Mouse (Mus musculus) layer of hippocampus, postnatal 10 days (tissue): ENCODE measurements around the gene Gzmc. TPM values are rescaled to one million over a fixed set of nuclear protein-coding genes. Genes with fewer than 3 reads are reported as not detected.
"Not testable (repeated sequence)": the region's sequence is repeated elsewhere in the genome, so short reads cannot be mapped to it uniquely, and the experiment has no call there.

Experiments
- DNase-seq, 2 experiments: peaks; one replicate each; pipeline ENCODE4 v3.0.0; 2021; ENCODE audit warnings: low spot score in 2 of 2
- long read RNA-seq: library from polyadenylated mRNA; stranded (forward); transcript quantifications from one replicate; pipeline ENCODE4 v2.0.0, GENCODE M21; 2023
- total RNA-seq, 2 experiments: library from RNA; stranded (reverse); gene quantifications; 2 replicates each; pipeline ENCODE4 v1.2.3; 2021

The Gzmc gene
- not detected for total RNA-seq
- long read RNA-seq = 0 reads

GRCm38 (mm10) chr14:56234556-56234955 is at the start of gene Gzmc:
Gene Gzmc, minus strand, starts transcription at chr14:56234656.
- no peak for DNase-seq

GRCm38 (mm10) chr14:56283816-56284215 is 49.4 kb upstream of the Gzmc start:
- DNase-seq = no peak

GRCm38 (mm10) chr14:56281090-56281489 is 46.6 kb upstream of the Gzmc start:
- no peak for DNase-seq

- DNase-seq = not testable (repeated sequence)
These were observed 44.2 kb upstream of the Gzmc start for GRCm38 (mm10) chr14:56278691-56279090.

- DNase-seq = not testable (repeated sequence)
These were observed 41.6 kb upstream of the Gzmc start for GRCm38 (mm10) chr14:56276096-56276495.

- no peak for DNase-seq
These were observed 31.7 kb upstream of the Gzmc start for GRCm38 (mm10) chr14:56266109-56266508.

GRCm38 (mm10) chr14:56262153-56262552 is 27.7 kb upstream of the Gzmc start, which contains the start of gene Gzmb:
Gene Gzmb, minus strand, starts transcription at chr14:56262260.
- DNase-seq = no peak

GRCm38 (mm10) chr14:56240409-56240808 is 6.0 kb upstream of the Gzmc start:
- no peak for DNase-seq

- DNase-seq = no peak
These were observed 23.1 kb downstream of the Gzmc start, which contains the start of gene Gzmf for GRCm38 (mm10) chr14:56211317-56211716. Gene Gzmf, minus strand, starts transcription at chr14:56211417.

- DNase-seq = no peak
These were observed 28.8 kb downstream of the Gzmc start for GRCm38 (mm10) chr14:56205613-56206012.

- peak; percentile 31 to 32 for DNase-seq
These were observed 29.4 kb downstream of the Gzmc start for GRCm38 (mm10) chr14:56205021-56205420.

- peak; percentile 75 to 79 for DNase-seq
These were observed 30.5 kb downstream of the Gzmc start for GRCm38 (mm10) chr14:56203975-56204374.

- no peak for DNase-seq
These were observed 47.5 kb downstream of the Gzmc start for GRCm38 (mm10) chr14:56186946-56187345.

- no peak for DNase-seq
These were observed 47.9 kb downstream of the Gzmc start for GRCm38 (mm10) chr14:56186521-56186920.

Other genes starting within 250 kb of the Gzmc start
- not detected for gene Mcpt1, start 216.7 kb downstream of the Gzmc start, total RNA-seq
- gene Mcpt9, start 204.2 kb downstream of the Gzmc start, total RNA-seq = not detected
- not detected for gene Mcpt2, start 192.6 kb downstream of the Gzmc start, total RNA-seq
- gene Mcpt4, start 172.3 kb downstream of the Gzmc start, total RNA-seq = not detected
- gene Mcpt8, start 149.4 kb downstream of the Gzmc start, total RNA-seq = not detected
- gene Ctsg, start 132.1 kb downstream of the Gzmc start, total RNA-seq = not detected
- gene Gzme, start 114.0 kb downstream of the Gzmc start, total RNA-seq = not detected
- not detected for gene Gzmd, start 102.0 kb downstream of the Gzmc start, total RNA-seq
- gene Gzmg, start 75.1 kb downstream of the Gzmc start, total RNA-seq = not detected
- not detected for gene Gzmn, start 60.1 kb downstream of the Gzmc start, total RNA-seq
- gene Gzmf, start 23.2 kb downstream of the Gzmc start, total RNA-seq = not detected
- gene Gzmb, start 27.6 kb upstream of the Gzmc start, total RNA-seq = not detected
- gene Atp12a, start 130.4 kb upstream of the Gzmc start, total RNA-seq = under 1 TPM; 0.09 to 0.11 TPM
- 1 to 10 TPM in 1 of 2 experiments, under 1 TPM in 1; 0.85 to 1.0 TPM for gene Rnf17, start 167.9 kb upstream of the Gzmc start, total RNA-seq